Mouse (Mus musculus): ENCODE measurements around the gene Hamp2.
"Not testable (repeated sequence)": the region's sequence is repeated elsewhere in the genome, so short reads cannot be mapped to it uniquely, and the experiment has no call there.

Gene Hamp2

GRCm38 (mm10) chr7:30952441-30953265, 28.2 kb upstream of the Hamp2 start:
- no peak for DNase-seq

GRCm38 (mm10) chr7:30949902-30950301, 25.4 kb upstream of the Hamp2 start:
- DNase-seq: not testable (repeated sequence)

- DNase-seq: no peak
Observed at GRCm38 (mm10) chr7:30945876-30946275, 21.4 kb upstream of the Hamp2 start.

GRCm38 (mm10) chr7:30945466-30945865, 21.0 kb upstream of the Hamp2 start:
- DNase-seq: not testable (repeated sequence)

GRCm38 (mm10) chr7:30944706-30945105, 20.2 kb upstream of the Hamp2 start:
- DNase-seq: not testable (repeated sequence)

- DNase-seq: no peak
Observed at GRCm38 (mm10) chr7:30943909-30944635, 19.6 kb upstream of the Hamp2 start, which contains the start of gene Hamp. Gene Hamp (minus strand): TSS chr7:30944032.

- DNase-seq: not testable (repeated sequence)
Observed at GRCm38 (mm10) chr7:30942365-30942764, 17.9 kb upstream of the Hamp2 start.

- not testable (repeated sequence) for DNase-seq
Observed at GRCm38 (mm10) chr7:30940070-30940469, 15.6 kb upstream of the Hamp2 start.

GRCm38 (mm10) chr7:30935422-30936099, 11.1 kb upstream of the Hamp2 start:
- not testable (repeated sequence) for DNase-seq

GRCm38 (mm10) chr7:30924071-30924470, 410 bp downstream of the Hamp2 start:
- DNase-seq: no peak

- not testable (repeated sequence) for DNase-seq
Observed at GRCm38 (mm10) chr7:30922490-30922889, 2.0 kb downstream of the Hamp2 start.

- DNase-seq: no peak
Observed at GRCm38 (mm10) chr7:30920217-30920616, 4.3 kb downstream of the Hamp2 start.

GRCm38 (mm10) chr7:30917219-30917618, 7.3 kb downstream of the Hamp2 start:
- DNase-seq: no peak

GRCm38 (mm10) chr7:30916713-30917112, 7.8 kb downstream of the Hamp2 start:
- no peak for DNase-seq

- peak in 1 of 2 experiments; percentile 13 for DNase-seq
Observed at GRCm38 (mm10) chr7:30914732-30915131, 9.7 kb downstream of the Hamp2 start, which contains the start of gene Mag. Gene Mag (minus strand): TSS chr7:30914873.

GRCm38 (mm10) chr7:30909773-30910172, 14.7 kb downstream of the Hamp2 start:
- DNase-seq: no peak

- no peak for DNase-seq
Observed at GRCm38 (mm10) chr7:30908992-30909431, 15.5 kb downstream of the Hamp2 start.

- DNase-seq: peak in 1 of 2 experiments; percentile 11
Observed at GRCm38 (mm10) chr7:30908277-30908991, 16.0 kb downstream of the Hamp2 start.

- peak in 1 of 2 experiments; percentile 21 for DNase-seq
Observed at GRCm38 (mm10) chr7:30904042-30904441, 20.4 kb downstream of the Hamp2 start.

GRCm38 (mm10) chr7:30895217-30895616, 29.3 kb downstream of the Hamp2 start:
- DNase-seq: no peak

- DNase-seq: no peak
Observed at GRCm38 (mm10) chr7:30892515-30892914, 32.0 kb downstream of the Hamp2 start.

- no peak for DNase-seq
Observed at GRCm38 (mm10) chr7:30891746-30892145, 32.7 kb downstream of the Hamp2 start.

Data from cerebellum, postnatal 25 days (tissue).